Mouse (Mus musculus) kidney, adult 18-20 months (tissue): Measurements from ENCODE around the gene Fbxo44.
"Not testable (repeated sequence)": the region's sequence is repeated elsewhere in the genome, so short reads cannot be mapped to it uniquely, and the experiment has no call there.

Source experiments
- DNase-seq: peaks from one replicate; pipeline ENCODE4 v3.0.0; 2021

Gene Fbxo44

GRCm38 (mm10) chr4:148160436-148161390, at the start of gene Fbxo44, which contains the start of gene Fbxo2:
TSS of gene Fbxo44 (minus strand) at chr4:148160482.
TSS of gene Fbxo2 (plus strand) at chr4:148160621.
- no peak for DNase-seq

DNA sequence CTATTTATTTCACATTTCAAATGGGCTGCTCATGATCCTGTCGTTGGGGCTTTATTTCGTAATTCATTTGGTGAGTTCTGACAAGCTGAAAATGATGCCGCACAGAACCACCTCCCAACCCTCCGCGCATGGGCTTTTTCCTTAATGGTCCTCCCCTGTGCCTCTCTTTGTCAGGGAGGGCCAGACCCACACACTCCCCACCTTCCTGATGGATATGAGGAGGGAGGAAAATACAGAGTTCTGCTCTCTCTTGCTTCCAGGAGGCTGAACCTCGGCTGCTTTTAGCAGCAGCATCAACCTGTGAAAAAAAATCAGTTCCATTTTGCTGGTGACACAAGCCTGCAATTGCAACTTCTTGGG, 44.6 kb upstream of the Fbxo44 start:
- no peak for DNase-seq

- DNase-seq = no peak
These were observed 44.0 kb upstream of the Fbxo44 start for GRCm38 (mm10) chr4:148204061-148204872.

DNA sequence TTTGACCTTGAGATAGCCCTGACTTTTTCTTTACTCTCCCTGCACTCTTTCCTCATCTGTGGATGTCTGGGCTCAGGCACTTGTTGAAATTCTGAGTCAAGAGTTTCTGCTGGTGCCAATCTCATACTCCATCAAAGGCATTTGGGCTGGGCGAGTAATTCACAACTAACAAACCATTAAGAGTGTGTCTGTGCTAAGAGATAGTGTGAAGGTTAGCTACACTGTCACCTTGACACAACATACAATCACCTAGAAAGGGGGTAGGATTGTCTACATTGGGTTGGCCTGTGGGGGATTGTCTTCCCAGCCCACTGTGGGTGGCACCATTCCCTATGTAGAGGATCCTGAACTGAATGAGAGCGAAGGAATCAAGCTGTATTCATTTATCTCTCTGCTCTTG, 43.3 kb upstream of the Fbxo44 start:
- no peak for DNase-seq

GRCm38 (mm10) chr4:148198721-148199120, 38.4 kb upstream of the Fbxo44 start:
- DNase-seq = no peak

DNA sequence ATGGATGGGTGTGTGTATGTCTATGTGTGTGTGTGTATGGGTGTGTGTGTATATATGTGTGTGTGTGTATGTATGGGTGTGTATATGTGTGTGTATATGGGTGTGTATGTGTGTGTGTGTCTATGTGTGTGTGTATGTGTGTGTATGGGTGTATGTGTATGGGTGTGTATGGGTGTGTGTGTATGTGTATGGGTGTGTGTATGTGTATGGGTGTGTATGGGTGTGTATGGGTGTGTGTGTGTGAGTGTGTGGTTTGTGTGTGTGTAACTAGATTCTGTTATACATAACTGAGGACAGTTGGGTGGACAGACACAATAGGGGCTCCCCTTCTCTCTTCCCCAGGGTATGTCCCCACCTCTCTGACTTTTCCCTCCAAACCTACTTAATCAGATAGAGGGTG, 34.1 kb upstream of the Fbxo44 start:
- DNase-seq = no peak

DNA sequence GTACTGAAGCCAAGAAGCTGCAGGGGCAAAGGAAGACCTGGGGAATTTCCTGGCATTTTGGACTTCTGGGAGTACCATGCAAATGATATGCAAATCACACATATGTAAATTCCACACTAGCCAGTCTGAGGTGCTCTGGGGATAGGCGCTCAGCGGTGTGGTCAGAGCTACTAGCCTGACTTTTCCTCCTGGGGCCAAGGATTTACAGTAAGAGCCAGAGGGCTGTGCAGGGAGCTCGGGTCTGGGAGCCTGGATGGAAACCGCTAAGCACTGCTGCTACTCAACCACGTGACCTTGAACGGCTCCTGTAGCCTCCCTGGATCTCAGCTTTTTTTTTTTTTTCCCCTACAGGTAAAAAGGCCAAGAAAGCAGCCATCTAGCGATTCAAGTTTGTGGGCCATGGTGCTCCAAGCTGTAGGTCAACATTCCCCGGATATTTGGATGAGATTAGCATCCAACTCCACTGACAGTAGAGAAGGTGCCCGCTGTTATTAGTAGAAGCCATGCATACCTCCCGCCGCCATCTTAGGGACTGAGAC, 32.5 kb upstream of the Fbxo44 start:
- DNase-seq = peak; percentile 13

DNA sequence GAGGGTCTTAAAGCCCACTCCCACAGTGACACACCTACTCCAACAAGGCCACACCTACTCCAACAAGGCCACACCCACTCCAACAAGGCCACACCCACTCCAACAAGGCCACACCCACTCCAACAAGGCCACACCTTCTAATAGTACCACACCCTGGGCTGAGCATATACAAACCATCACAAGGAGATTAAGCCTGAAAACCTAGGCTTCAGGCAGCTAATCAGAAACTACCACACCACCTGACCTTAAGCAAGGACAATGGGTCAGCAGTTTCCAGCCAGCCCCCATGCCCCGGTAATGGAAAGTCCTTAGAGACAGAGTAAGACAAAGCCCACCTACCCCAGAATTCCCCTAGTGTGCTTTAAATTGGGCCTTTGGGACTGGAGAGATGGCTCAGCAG, 28.5 kb upstream of the Fbxo44 start:
- DNase-seq = not testable (repeated sequence)

GRCm38 (mm10) chr4:148185819-148186218, 25.5 kb upstream of the Fbxo44 start:
- no peak for DNase-seq

- DNase-seq = no peak
These were observed 24.3 kb upstream of the Fbxo44 start for GRCm38 (mm10) chr4:148184564-148184963.

- DNase-seq = no peak
These were observed 22.1 kb upstream of the Fbxo44 start for GRCm38 (mm10) chr4:148182363-148182762.

DNA sequence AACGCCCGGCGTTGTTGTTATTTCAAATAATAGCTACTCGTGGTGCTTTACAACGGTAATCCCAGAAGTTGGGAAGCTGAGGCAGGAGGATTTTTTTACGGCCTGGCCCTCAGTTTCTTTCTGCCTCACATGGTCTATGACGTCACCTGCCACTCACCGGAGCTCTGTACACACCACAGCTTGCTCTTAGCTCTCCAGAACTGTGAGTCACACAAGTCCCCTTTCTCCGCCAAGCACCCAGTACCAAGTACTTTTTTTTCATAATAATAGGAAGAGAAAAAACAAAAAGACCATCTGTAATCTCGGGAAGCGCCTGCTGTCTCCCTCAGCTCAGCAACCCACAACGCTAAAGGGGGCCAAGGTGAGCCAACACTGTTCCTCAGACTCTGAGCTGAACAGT, 21.2 kb upstream of the Fbxo44 start:
- DNase-seq = no peak

DNA sequence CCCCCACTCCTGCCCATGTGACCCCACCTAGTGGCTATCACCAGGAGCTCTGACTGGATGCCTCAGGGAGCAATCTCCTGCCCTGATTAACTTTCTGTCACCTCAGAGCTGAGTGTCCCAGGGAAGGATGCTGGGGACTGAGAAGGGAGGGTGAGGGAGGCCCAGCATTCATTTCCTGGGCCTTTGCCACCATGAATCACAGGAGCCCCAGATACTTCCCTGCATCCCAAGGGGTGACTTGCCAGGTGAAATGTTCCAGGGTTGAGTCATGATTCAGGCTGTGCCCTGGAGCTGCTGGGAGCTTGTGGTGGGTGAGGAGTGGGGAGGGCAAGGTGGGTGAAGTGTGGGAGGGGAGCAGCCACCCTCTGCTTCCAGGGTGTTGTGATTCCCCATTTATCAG, 17.4 kb upstream of the Fbxo44 start:
- no peak for DNase-seq

GRCm38 (mm10) chr4:148176603-148177002, 16.3 kb upstream of the Fbxo44 start:
- not testable (repeated sequence) for DNase-seq

- DNase-seq = no peak
These were observed 14.2 kb upstream of the Fbxo44 start for GRCm38 (mm10) chr4:148174495-148174862.

DNA sequence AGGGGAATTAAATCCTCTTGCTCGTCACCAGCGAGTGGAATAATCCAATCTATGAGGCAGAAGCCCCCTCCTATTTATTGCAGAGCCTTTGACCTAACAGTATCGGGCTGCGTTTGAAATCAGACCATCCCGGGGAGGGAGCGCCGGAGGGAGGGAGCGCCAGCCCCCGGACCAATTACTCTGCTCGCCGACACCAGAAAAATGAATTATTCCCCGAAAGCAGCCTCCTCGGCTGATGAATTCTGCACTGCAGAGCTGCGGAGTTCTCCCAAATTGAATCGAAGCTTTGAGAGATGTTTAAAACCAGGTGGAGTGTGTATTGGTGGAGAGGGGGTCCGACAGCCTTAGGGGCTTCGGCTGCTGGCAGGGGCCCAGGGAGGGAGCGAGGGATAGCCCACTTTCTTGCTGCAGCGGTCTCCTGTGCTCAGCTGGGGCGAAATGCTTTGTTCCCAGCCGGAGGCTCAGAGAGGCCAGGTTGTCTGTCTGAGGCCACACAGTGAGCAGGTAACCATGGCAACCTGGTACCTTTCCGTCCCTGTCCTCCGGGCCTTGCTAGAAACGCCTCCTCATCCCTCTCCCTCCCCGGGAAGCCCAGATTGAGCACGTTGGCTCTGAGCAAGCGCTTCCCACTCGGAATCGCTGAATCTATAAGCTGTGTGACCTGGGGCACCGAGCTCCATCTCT, 13.7 kb upstream of the Fbxo44 start:
- DNase-seq = no peak

DNA sequence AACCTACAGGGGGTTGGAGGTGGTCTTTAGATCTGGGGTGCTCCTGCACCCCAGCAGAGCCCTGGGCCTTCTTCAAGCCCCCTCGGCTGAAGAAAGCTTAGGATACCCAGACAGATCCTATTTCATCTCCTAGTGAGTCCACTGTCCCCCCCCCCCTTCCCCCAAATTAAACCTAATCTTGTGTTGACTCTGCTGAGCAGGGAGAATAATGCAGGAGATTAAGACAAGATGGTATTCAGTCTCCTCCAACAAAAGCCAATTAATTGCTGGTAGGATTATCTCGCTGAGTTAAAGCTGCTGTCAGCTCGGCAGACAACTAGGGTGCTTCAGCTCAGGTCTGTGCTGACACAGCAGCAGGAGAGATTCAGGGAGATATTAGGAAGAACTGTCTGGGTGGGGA, 11.0 kb upstream of the Fbxo44 start:
- no peak for DNase-seq

DNA sequence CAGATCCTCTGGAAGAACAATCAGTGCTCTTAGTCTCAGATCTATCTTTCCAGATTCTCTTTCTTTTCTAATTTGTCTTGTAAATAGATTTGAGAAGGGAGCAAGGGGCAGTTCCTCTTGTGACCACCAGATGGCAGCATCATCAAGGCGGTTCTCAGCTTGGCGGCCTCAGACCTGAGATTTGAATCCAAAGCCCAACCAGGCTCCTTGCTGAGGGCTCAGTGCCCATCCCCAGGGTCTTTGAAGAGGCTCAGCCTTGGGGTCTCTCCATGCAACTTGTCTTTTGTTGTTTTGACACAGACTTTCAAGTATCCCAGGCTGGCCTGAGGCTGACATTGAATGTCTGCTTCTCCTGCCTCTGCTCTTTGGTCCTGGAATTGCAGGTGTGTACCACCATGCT, 10.6 kb upstream of the Fbxo44 start:
- peak; percentile 55 for DNase-seq

GRCm38 (mm10) chr4:148169586-148169985, 9.3 kb upstream of the Fbxo44 start:
- no peak for DNase-seq

DNA sequence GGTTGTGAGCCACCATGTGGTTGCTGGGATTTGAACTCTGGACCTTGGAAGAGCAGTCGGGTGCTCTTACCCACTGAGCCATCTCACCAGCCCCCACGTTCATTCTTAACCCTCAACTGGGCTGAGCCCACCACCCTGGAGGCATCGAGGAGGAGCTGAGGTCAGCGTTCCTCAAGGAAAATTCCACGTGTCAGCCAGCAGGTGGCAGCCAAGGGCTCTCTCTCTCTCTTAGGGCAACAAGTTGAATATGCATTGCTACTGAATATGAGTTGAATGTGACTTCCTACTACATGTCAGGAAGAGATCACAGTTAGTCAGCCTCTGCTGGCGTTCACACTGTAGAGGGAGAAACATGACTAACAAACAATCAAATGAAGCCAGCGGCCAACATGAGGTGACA, 8.0 kb upstream of the Fbxo44 start:
- peak; percentile 62 for DNase-seq

DNA sequence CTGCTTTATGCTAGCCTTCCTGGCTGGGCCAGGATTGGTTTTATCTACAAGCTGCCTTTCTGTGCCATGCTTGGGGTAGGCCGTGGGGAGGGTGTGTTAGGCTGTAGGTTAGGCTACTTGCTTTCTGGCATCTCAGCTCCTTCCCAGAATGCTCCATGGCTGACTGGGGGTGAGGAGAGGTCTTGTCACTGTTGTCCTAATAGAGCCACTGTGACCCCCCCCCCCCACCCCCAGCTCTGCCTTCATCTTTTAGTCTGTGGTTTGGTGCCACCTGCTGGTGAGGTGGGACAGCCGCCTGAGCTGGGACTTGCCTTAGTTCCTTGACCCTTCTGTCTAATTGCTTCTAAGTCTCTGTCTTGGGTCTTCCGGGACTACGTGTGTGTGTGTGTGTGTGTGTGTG, 6.7 kb upstream of the Fbxo44 start:
- peak; percentile 76 for DNase-seq

DNA sequence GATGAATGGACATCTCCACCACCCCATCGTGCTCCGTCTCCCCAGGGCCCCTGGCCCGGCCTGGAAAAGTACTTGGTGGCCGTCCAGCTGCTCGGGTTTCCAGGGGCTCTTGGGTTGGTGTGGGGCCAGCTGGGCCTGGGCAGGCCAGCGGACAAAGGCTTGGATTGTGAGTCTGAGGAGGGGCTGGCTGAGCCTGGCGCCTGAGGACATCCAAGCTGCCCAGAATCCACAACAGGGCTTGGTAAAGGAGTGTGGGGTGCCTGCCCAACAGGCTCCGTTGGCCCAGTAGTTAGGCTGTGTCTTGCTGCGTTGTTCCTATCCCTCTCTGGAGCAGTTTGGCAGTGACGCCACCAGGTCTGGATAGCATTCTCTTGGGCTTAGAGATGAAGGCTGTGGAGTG, 6.1 kb upstream of the Fbxo44 start:
- DNase-seq = no peak

- DNase-seq = no peak
These were observed 5.3 kb upstream of the Fbxo44 start for GRCm38 (mm10) chr4:148165551-148165950.
